Mouse (Mus musculus) forebrain, postnatal 0 days (tissue): ENCODE data around the gene Gm4491. TPM values are rescaled to one million over a fixed set of nuclear protein-coding genes. Genes with fewer than 3 reads are reported as not detected.
A peak's percentile ranks its signal among the peaks of the same experiment; 100 is the strongest.

ENCODE experiments used
- ATAC-seq: fragments of 200-750 bp; cut with Nextera tagmentation; 2 replicates; pipeline ENCODE4 v1.8.0; 2017; ENCODE audit warnings: mild to moderate bottlenecking, moderate library complexity
- DNase-seq: peaks from one replicate; pipeline ENCODE4 v3.0.0-alpha.2; 2015
- H3K27ac ChIP-seq: fragments of 300-500 bp; sonication (generic); 2 replicates; pipeline ENCODE4 v1.5.1; 2014; ENCODE audit warnings: low read depth, mild to moderate bottlenecking, antibody characterized with exemption, low read length, moderate library complexity, mixed read lengths
- H3K27me3 ChIP-seq: fragments of 300-500 bp; sonication (generic); 2 replicates; pipeline ENCODE4 v1.6.1; 2014; ENCODE audit warnings: mild to moderate bottlenecking, low read length, mixed read lengths; ENCODE audit not compliant: insufficient read depth
- H3K36me3 ChIP-seq: fragments of 300-500 bp; sonication (generic); 2 replicates; pipeline ENCODE4 v1.6.1; 2014; ENCODE audit warnings: mild to moderate bottlenecking, moderate library complexity; ENCODE audit not compliant: insufficient read depth
- H3K4me1 ChIP-seq: fragments of 300-500 bp; sonication (generic); 2 replicates; pipeline ENCODE4 v1.6.1; 2014; ENCODE audit warnings: antibody characterized with exemption; ENCODE audit not compliant: insufficient read depth
- H3K4me2 ChIP-seq: fragments of 300-500 bp; sonication (generic); 2 replicates; pipeline ENCODE4 v1.6.1; 2014; ENCODE audit warnings: low read depth, mild to moderate bottlenecking, moderate library complexity
- H3K4me3 ChIP-seq: fragments of 300-500 bp; sonication (generic); 2 replicates; pipeline ENCODE4 v1.5.1; 2014; ENCODE audit warnings: low read depth, low read length, mixed read lengths
- H3K9ac ChIP-seq: fragments of 300-500 bp; sonication (generic); 2 replicates; pipeline ENCODE4 v1.6.1; 2014; ENCODE audit warnings: mild to moderate bottlenecking
- H3K9me3 ChIP-seq: fragments of 300-500 bp; sonication (generic); 2 replicates; pipeline ENCODE4 v1.6.1; 2016; ENCODE audit warnings: low read length
- CTCF ChIP-seq: sonication (generic); IDR thresholded peaks from 2 replicates; pipeline ENCODE4 v1.5.1; 2016; ENCODE audit warnings: antibody characterized with exemption, control low read depth, low read depth
- WGBS: fragments of 180-500 bp; shearing (Covaris S2); extraction: QIAGEN DNeasy Blood & Tissue Kit; methylation state at CpG from one replicate; pipeline ENCODE4 v1.1.7; 2014; 5-methylcytosine and 5-hydroxymethylcytosine counted together
- polyA plus RNA-seq: library from polyadenylated mRNA; unstranded; fragments of >200 nt; fragmentation: Nextera tagmentation; extraction: Ambion mirVana; gene quantifications from 2 replicates; pipeline ENCODE4 v1.2.1, GENCODE M21; 2015
- total RNA-seq: library from RNA; depleted of rRNA; stranded (reverse); fragments of >200 nt; gene quantifications from 2 replicates; pipeline ENCODE4 v1.2.3, GENCODE M21; 2014; rRNA removed

Gene Gm4491
- 0.24 TPM in 1 of 2 replicates, not detected in the other for total RNA-seq
- polyA plus RNA-seq, result not detected in 2 replicates

DNA sequence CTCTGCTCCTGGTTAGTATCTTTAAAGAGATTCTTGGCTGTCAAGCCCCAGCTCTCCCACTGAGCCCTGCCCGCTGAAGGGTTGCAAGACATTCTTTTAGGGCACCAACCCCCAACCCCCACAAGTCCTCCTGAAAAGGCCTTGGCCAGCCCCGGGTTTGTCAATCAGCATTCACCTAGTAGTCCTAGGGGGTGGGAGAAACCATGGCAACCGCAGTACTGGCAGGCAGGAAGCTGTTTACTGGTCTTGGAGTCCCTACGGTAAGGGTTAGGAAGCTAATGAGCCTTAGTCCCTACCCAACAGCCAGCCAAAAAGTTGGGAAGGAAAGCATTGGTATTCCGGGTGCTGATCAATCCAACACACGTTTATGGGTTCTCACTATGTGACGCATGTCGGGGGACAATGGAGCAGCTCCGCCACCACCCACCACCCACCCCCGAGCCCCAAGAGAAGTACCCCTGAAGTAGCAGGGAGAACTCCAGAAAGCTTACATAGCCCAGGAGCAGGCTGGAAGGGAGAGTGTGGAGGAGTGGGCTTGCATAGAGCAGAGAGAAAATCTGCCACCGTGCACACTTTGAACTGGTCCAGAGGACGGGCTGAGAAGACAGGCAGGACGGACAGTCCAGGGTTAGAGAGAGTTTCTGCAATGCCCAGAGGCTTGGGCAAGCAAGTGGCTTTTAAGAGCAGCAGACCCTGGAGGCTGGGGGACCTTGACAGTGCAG, at the start of gene Gm4491:
Gm4491 (minus strand) TSS at position 61 of the 722 bp plus-strand sequence.
- Histone ChIP-seq H3K27me3 (no peaks in the 10 kb centered on the region), H3K9me3 (no peaks in the 10 kb centered on the region), H3K4me3 (no peak within 1 kb of the TSS), H3K27ac (no peak within 1 kb of the TSS), H3K9ac (no peak within 1 kb of the TSS), H3K4me1 (no peaks in the 10 kb centered on the region), H3K36me3 (no peaks in the 10 kb centered on the region), H3K4me2 (no peak within 1 kb of the TSS; the same call in 1 of the 2 replicates)
- WGBS, result 6% methylated on average over 13 of the region's 13 CpGs
- ATAC-seq, result peak; percentile 93
- peak; percentile 34 for DNase-seq
- no peak for TF ChIP-seq CTCF

DNA sequence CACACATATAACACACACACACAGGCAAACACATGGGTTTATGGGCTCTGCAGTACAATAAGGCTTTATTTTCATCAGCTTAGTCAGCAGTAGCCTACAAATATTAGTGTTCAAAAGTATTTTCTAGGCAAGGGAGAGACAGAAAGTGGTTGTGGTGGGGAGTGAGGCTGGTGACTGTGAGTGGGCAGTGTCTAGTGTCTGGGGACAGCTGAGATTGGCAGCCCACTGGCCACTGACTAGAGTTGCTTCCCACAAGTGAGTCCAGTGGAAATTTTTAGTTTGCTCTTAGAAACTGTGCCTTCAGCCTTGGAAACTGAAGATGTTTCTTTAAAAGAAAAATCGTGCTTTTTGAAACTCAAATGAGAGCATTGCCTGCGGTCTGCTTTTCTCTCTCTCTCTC, 46.1 kb upstream of the Gm4491 start:
- H3K36me3 ChIP-seq, result no peaks in the 10 kb centered on the region
- no peaks in the 10 kb centered on the region for H3K9me3 ChIP-seq
- DNase-seq (no peak), ATAC-seq (no peak)
- no peaks in the 10 kb centered on the region for H3K4me1 ChIP-seq
- no peak overlapping the region for H3K4me2 ChIP-seq
- H3K4me3 ChIP-seq, result no peak overlapping the region
- WGBS, result 52% methylated on average over 2 of the region's 2 CpGs
- no peaks in the 10 kb centered on the region for H3K27me3 ChIP-seq
- no peak overlapping the region for H3K27ac ChIP-seq
- no peak overlapping the region for H3K9ac ChIP-seq
- TF ChIP-seq CTCF, result no peak

DNA sequence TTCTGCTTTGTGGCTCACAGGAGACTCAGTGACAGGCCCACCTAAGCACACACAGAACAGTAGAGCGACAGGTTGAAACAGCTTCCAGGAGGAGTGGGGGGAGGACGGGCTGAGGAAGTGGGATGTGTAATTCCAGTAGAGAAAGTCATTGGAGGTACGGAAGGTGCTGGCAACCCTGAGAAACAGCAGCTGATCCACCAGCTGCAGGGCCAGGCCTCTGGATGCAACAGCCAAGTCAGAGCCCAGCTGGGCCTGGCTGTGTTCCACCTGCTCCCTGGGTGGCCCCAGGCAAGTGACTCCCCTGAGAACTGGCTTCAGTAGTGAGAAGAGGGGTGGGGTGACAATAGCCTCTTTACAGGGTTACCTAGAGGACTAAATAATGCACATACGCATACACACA, 45.5 kb upstream of the Gm4491 start:
- Histone ChIP-seq H3K4me3 (no peak overlapping the region), H3K4me1 (no peaks in the 10 kb centered on the region), H3K9me3 (no peaks in the 10 kb centered on the region), H3K4me2 (no peak overlapping the region), H3K27me3 (no peaks in the 10 kb centered on the region), H3K36me3 (no peaks in the 10 kb centered on the region), H3K27ac (no peak overlapping the region), H3K9ac (no peak overlapping the region)
- 71% methylated on average over 4 of the region's 4 CpGs for WGBS
- DNase-seq (peak; percentile 14), ATAC-seq (peak; percentile 45)
- TF ChIP-seq CTCF, result no peak

DNA sequence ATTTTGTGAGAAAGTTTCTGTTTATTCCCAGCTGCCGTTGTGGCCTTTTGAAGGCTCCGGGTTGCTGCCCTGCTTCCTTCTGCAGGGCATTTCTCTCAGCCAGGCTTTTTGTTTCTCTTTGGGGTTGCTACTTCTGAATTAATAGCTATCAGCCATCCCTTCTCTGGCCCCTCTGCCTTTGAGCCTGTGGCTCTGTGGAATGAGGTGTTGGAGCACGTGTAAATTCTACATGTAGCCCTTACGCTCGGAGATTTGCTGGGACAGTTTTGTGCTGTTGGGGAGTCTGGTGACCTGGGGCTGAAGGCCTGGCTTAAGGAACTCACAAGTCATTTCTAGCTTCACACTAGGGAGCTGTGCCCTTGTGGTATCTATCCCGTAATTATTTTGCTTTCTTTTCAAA, 39.2 kb upstream of the Gm4491 start:
- Histone ChIP-seq H3K27ac (no peak overlapping the region), H3K9me3 (no peaks in the 10 kb centered on the region), H3K4me3 (no peak overlapping the region), H3K27me3 (no peaks in the 10 kb centered on the region; the same call in 1 of the 2 replicates), H3K36me3 (no peaks in the 10 kb centered on the region), H3K4me2 (no peak overlapping the region), H3K9ac (no peak overlapping the region), H3K4me1 (no peaks in the 10 kb centered on the region)
- no peak for DNase-seq
- no peak for TF ChIP-seq CTCF
- no peak for ATAC-seq
- WGBS, result 40% methylated on average over 6 of the region's 6 CpGs

DNA sequence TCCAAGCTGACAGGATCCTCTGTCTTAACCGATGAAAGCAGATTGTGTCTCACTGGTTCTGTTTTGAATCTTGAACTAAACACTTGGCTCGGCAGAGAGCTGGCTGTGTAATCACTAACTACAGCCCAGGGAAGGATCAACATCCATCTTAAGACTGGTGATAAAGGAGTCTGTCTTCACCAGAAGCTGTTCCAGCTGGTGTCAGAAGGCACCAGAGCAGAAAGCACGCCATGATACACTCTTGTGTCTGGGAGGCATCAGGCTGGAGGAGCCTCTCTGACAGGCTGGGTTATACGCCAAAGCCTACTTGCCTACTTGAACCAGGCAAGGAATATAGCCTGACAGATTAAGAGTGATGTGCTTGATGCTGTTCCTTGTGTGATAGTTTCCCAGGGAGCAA, 30.1 kb upstream of the Gm4491 start:
- DNase-seq (peak; percentile 48), ATAC-seq (peak; percentile 93)
- Histone ChIP-seq H3K4me1 (no peaks in the 10 kb centered on the region), H3K4me3 (no peak overlapping the region), H3K9me3 (no peaks in the 10 kb centered on the region), H3K9ac (no peak overlapping the region), H3K27me3 (no peaks in the 10 kb centered on the region), H3K36me3 (no peaks in the 10 kb centered on the region), H3K4me2 (no peak overlapping the region), H3K27ac (no peak overlapping the region)
- TF ChIP-seq CTCF, result no peak
- 51% methylated on average over 4 of the region's 4 CpGs for WGBS

DNA sequence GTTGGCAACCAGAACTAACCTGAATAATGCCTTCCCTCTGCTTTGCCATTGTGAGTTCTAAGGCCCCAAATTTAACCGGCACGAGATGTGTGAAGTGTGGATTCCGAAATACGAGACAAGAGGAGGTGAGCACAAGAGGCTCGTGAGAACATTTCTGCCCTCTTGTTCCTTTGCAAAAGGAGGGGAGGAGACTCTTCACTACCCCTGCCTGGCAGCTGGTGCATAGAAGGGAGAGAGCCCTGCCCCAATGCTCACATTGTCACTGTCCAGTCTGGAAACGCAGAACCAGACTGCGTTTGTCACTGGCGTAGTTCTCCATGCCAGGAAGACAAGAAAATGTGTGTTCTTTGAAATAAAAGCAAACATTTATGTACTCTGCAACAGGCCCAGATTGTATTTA, 19.6 kb upstream of the Gm4491 start:
- Histone ChIP-seq H3K9me3 (no peaks in the 10 kb centered on the region), H3K4me1 (no peaks in the 10 kb centered on the region), H3K27me3 (peaks cover 24% of the 10 kb centered on the region), H3K36me3 (no peaks in the 10 kb centered on the region), H3K9ac (no peak overlapping the region), H3K4me2 (no peak overlapping the region), H3K4me3 (no peak overlapping the region), H3K27ac (no peak overlapping the region)
- WGBS, result 52% methylated on average over 8 of the region's 8 CpGs
- no peak for TF ChIP-seq CTCF
- ATAC-seq (no peak), DNase-seq (no peak)

DNA sequence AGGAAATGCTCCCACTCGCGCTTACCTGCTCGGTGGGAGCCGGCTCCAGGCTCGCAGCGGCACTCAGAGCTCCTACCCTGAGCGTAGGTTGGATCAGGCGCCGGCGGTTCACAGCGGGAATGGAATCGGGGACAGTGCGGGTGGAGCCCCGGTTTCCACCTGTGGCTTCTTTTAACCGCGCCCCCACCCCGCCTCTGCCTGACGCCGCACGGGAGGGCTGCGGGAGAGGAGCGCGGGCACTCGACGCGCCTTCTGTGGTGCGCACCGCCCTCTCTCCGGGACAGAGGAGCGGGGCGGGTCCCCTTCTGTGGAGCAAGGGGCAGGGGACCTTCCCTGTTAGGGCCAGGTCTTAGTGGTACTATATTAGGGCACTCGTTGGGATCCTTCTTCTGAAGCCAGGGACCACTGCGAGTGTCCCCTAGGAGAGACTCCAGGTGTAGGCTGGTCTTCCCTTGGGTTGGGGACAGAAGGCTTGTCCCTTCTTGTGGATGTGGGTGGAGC, 17.5 kb upstream of the Gm4491 start, which contains the start of gene Gjb6:
Gjb6 (minus strand) TSS at position 451 of the 501 bp plus-strand sequence.
- WGBS, result 2% methylated on average over 33 of the region's 33 CpGs
- H3K4me1 ChIP-seq, result no peaks in the 10 kb centered on the region
- peaks cover 24% of the 10 kb centered on the region for H3K27me3 ChIP-seq
- H3K9me3 ChIP-seq, result no peaks in the 10 kb centered on the region
- no peak within 1 kb of the TSS for H3K27ac ChIP-seq
- peak within 1 kb of the TSS; percentile 77 for H3K4me2 ChIP-seq
- H3K36me3 ChIP-seq, result no peaks in the 10 kb centered on the region
- DNase-seq, result no peak
- peak within 1 kb of the TSS; percentile 18 for H3K9ac ChIP-seq
- TF ChIP-seq CTCF, result no peak
- peak within 1 kb of the TSS; percentile 39 for H3K4me3 ChIP-seq
- ATAC-seq, result peak; percentile 50
